Mouse (Mus musculus) telencephalon, adult 2 months (tissue): ENCODE measurements at regions not wholly inside any gene's neighbourhood (a gene's known extent, or its start where the extent isn't known, plus 50 kb on each side); places are given as distances from the start of the nearest gene placed in this dataset.

ENCODE experiments used
- DNase-seq: peaks from one replicate; pipeline ENCODE4 v3.0.0-alpha.2; 2011; ENCODE audit warnings: low read depth, low spot score

DNA sequence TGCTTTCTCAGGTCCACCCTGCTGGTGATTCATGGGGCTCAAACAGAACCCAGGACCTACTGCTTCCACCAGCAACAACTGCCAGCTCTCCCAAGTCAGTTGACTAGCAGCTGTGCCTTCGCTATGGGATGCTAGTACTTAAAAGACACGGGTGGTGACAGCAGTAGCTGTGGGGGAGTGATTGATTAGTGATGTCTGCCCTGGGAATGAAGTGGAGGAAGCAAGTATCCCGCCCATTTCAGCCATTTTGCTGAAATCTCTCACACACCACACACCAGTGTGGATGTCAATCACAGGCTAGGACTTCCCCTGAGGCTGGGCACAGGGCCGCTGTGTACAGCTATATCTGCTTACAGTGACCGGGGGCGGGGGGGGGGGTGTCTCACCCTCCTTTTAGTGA, 153.2 kb downstream of the Matn1 start:
- DNase-seq, result no peak

DNA sequence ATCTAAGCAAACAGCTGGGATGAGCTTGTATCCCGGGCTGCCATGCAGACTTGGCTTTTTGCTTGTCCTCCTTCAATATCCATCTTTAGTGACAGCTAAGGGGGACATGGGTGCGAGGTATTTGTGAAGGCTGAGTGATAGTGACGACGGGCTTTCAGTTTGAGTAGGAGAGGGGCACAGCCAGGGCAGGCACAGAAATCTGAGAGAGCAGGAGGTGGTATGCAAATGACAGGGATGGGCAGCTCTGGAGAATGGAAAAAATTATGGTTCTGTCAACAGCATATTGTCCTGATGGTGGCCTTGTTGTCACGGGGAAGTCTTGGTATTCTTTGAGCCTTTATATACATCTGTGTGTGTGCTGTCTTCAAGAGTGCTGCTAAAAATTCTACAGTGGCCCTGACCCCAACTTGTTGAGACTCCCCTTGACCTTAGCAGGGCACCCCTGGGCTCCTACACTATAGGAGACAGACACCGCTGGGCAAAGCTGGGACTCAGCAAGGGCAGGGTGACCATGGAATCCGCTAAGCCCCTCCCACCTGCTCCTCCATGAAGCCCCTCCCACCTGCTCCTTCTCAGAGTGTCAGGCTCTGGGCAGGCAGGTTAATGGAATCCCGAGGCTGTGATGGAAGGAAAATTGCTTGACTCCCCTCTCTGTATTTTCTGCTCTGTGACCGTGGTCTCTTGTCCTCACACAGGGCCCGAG, 156.1 kb downstream of the Matn1 start:
- no peak for DNase-seq

- no peak for DNase-seq
Observed at GRCm38 (mm10) chr4:131100796-131101156, 156.6 kb downstream of the Matn1 start.

DNA sequence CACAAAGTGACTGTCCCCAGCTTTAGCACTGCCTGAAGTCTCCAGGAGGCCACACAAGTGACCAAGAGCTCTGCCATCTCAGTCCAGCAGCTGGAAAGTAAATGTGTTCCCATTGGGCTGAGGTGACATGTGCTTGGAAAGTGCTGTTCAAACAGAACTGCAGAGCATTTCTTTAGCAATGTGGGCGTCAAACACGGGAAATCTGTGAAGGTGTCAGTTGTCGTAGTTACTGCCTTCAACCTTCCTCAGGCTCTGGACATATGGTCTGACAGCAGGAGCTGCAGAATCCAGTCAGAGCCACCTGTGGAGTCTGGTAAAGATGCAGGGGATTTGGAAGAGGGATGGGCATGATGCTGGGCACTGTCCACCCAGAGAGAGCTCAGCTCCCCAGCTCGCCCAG, 158.0 kb downstream of the Matn1 start:
- peak; percentile 35 for DNase-seq

GRCm38 (mm10) chr4:131107127-131107857, 163.1 kb downstream of the Matn1 start:
- no peak for DNase-seq

- no peak for DNase-seq
Observed at GRCm38 (mm10) chr4:131112536-131112935, 168.4 kb downstream of the Matn1 start.

GRCm38 (mm10) chr4:131113727-131114303, 169.6 kb downstream of the Matn1 start:
- DNase-seq, result no peak

GRCm38 (mm10) chr4:131115247-131115646, 171.1 kb downstream of the Matn1 start:
- DNase-seq, result no peak

DNA sequence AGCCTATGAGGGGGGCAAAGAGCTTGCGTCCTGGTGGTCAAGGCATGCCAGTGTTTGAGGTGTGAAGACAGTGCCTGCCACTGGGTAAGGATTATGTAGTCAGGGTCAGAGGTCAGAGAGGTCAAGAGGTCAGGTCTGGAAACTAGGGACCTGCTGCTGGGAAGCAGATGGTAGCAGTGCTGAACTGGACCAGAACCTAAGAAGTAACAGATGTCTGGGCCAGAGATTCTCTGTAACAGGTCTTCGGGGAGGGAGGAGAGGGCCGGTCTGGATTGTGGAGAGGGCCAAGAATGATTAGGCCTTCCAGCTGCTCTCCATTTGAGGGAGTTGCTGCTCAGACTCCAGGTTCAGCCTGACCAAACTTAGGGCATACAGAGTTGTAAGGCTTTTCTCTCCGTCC, 174.4 kb downstream of the Matn1 start:
- no peak for DNase-seq

- DNase-seq, result no peak
Observed at GRCm38 (mm10) chr4:131119621-131120020, 175.4 kb downstream of the Matn1 start.

DNA sequence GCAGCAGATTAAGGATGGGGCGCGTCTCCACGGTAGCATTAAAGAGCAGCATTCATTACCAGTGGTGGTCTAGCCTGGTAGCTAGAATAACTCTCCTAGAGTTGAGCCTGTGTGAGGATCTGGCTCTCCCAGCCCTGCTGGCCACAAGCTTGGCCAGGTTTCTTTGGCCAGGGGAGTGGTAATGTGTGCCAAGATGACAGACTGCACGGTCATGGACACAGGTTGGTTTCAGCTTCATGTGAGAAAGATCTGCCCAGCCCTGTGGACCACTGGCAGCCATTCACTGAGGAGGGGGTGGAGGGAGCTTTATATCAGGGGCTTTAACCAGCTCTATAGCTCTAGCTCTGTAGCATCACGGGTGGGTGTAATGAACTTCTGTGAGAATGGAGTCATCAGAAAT, 176.5 kb downstream of the Matn1 start:
- no peak for DNase-seq

DNA sequence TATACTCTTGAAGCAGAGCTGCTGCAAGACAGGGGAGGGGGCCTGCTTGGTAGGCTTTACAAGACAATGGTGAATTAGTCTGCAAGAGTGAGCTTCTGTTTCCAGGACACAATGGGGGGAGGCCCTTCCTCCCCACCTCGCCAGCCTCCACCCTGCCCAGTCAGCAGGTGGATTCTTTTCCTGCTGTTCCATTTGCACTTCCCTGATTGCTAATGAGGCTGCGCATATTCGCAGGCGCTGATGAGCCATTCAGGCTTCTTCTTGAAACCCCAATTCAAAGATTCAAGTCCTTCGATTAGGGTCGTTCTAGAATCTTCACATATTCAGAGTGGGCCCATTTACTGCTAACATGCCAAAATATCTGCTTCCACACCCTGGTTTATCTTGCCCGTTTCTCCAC, 181.8 kb downstream of the Matn1 start:
- no peak for DNase-seq

DNA sequence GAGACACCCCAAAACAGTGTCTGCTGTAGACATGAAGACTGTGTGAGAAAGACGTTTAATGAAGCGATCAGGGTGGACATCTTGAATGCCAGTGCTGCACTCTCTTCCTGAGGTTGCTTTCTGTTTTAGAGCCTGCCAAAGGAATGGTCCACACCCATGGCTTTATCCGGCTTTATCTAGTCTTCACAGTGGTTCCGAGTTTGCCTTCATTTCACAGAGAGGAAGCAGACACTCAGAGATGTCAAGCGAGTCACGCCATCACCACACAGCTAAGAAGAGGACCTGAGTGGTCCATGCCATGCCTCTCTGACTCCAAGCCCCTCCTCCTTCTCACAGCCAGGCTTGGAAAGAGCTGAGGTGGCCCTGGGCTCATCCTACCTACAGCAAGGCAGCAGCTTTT, 182.7 kb downstream of the Matn1 start:
- no peak for DNase-seq

GRCm38 (mm10) chr4:131128646-131129045, 184.5 kb downstream of the Matn1 start:
- DNase-seq, result no peak

DNA sequence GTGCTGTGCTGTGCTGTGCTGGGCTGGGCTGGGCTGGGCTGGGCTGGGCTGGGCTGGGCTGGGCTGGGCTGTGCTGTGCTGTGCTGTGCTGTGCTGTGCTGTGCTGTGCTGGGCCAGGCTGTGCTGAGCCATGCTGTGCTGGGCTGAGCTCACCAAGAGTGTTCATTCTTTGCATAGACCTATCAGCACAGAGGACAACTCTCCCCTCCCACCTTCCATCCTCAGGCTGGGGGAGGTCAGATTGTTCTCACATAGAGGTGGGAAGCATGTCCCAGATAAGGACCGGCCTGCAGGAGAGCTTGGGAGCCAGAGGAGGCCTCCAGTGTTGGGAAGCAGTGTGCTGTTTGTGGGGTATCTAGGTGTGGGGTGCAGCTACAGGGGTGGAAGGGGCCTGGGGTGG, 188.0 kb downstream of the Matn1 start:
- DNase-seq, result no peak

- DNase-seq, result peak; percentile 47
Observed at GRCm38 (mm10) chr4:131132781-131133180, 188.6 kb downstream of the Matn1 start.

DNA sequence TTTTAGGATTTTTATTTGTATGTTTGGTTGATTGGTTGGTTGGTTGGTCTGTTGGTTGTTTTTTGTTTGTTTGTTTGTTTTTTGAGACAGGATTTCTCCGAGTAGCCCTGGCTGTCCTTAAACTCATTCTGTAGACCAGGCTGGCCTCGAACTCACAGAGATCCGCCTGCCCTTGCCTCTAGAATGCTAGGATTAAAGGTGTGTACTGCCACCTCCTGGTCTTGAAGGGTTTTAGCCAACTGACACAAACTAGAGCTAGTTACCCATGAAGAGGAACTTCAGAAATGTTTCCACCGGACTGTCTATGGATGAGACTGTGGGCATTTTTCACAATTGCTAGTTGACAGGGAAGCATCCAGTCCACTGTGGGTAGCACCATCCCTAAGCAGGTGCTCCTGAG, 191.7 kb downstream of the Matn1 start:
- DNase-seq, result no peak

GRCm38 (mm10) chr4:131138891-131139290, 194.7 kb downstream of the Matn1 start:
- peak; percentile 31 for DNase-seq

DNA sequence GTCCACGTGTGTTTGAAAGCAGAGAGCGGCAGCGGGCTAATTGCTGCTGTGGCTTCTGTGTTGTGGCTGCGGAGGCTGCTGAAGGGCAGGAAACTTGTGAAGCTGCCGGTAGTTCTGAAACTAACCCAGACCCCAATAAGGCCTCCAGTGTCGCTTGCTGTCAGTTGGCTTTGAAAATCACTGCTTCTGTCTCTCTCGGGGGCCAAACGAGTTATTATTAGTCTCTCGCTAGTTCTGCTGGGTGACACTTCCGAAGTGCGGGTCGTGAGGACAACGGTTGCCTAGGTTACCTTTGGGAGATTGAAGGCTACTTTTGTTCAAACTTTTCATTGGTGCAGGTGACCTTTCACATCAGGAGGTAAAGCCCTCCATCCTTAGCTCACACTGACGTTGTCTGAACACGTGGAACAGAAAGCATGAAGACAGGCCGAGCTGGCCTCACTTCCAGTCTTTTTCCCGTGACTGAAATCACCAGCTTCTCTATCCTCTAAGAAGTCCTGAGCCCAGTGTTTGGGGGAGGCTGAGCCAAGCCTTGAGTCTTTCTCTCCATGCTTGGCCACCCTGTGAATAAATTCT, 197.8 kb downstream of the Matn1 start:
- DNase-seq, result no peak

DNA sequence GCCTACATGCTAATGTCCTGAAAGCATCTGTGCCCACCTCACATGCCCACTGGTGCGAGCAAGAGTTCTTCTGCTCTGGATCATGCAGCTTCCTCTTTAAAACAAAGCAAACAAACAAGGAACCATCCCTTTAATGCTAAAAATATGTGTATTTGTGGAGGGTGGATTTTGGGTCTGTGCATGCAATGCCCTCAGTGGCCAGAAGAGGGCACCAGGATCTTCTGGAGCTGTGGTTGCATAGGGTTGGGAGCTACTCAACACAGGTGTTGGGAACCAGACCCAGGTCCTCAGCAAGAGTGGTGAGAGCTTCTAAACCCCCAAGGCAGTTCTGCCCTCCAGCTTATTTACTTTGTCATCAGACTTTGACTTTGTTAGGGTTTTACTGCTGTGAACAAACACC, 201.3 kb downstream of the Matn1 start:
- DNase-seq, result no peak

- no peak for DNase-seq
Observed at GRCm38 (mm10) chr4:131148042-131148747, 204.0 kb downstream of the Matn1 start.

- no peak for DNase-seq
Observed at GRCm38 (mm10) chr4:131149466-131149865, 205.3 kb downstream of the Matn1 start.
